Mouse (Mus musculus) lung, embryonic 15.5 days (tissue): Measurements from ENCODE around the gene Vash1. TPM values are rescaled to one million over a fixed set of nuclear protein-coding genes. Genes with fewer than 3 reads are reported as not detected.
A peak's percentile ranks its signal among the peaks of the same experiment; 100 is the strongest.

Source experiments
- ATAC-seq: fragments of 200-750 bp; cut with Nextera tagmentation; 2 replicates; pipeline ENCODE4 v1.8.0; 2017; ENCODE audit warnings: moderate number of reproducible peaks, borderline replicate concordance; ENCODE audit not compliant: low FRiP score, low TSS enrichment; ENCODE audit errors: extremely low read depth
- H3K27ac ChIP-seq: fragments of 300-500 bp; sonication (generic); 2 replicates; pipeline ENCODE4 v1.5.1; 2015; ENCODE audit warnings: moderate library complexity, mild to moderate bottlenecking, inconsistent platforms
- H3K27me3 ChIP-seq: fragments of 300-500 bp; sonication (generic); 2 replicates; pipeline ENCODE4 v1.6.1; 2015; ENCODE audit warnings: inconsistent platforms
- H3K36me3 ChIP-seq: fragments of 300-500 bp; sonication (generic); 2 replicates; pipeline ENCODE4 v1.6.1; 2015; ENCODE audit warnings: inconsistent platforms
- H3K4me1 ChIP-seq: fragments of 300-500 bp; sonication (generic); 2 replicates; pipeline ENCODE4 v1.6.1; 2015; ENCODE audit warnings: inconsistent platforms
- H3K4me2 ChIP-seq: fragments of 300-500 bp; sonication (generic); 2 replicates; pipeline ENCODE4 v1.6.1; 2015; ENCODE audit warnings: inconsistent platforms, mild to moderate bottlenecking, moderate library complexity
- H3K4me3 ChIP-seq: fragments of 300-500 bp; sonication (generic); 2 replicates; pipeline ENCODE4 v1.5.1; 2015; ENCODE audit warnings: mild to moderate bottlenecking, inconsistent platforms
- H3K9ac ChIP-seq: fragments of 300-500 bp; sonication (generic); 2 replicates; pipeline ENCODE4 v1.6.1; 2015; ENCODE audit warnings: inconsistent platforms
- H3K9me3 ChIP-seq: fragments of 300-500 bp; sonication (generic); 2 replicates; pipeline ENCODE4 v1.6.1; 2016; ENCODE audit warnings: inconsistent platforms
- WGBS: fragments of 180-500 bp; shearing (Covaris S2); methylation state at CpG from one replicate; pipeline ENCODE4 v1.1.7; 2015; 5-methylcytosine and 5-hydroxymethylcytosine counted together
- polyA plus RNA-seq: library from polyadenylated mRNA; unstranded; fragments of >200 nt; fragmentation: Nextera tagmentation; extraction: Ambion mirVana; gene quantifications from 2 replicates; pipeline ENCODE4 v1.2.1, GENCODE M21; 2015

The Vash1 gene
- polyA plus RNA-seq, 1 experiment from 2014 or later, result 13.1 TPM

GRCm38 (mm10) chr12:86699965-86700926 is 21.7 kb downstream of the Vash1 start:
- H3K36me3 ChIP-seq, result no peaks in the 10 kb centered on the region
- H3K27ac ChIP-seq, result no peak overlapping the region
- WGBS, result 24% methylated on average over 19 of the region's 19 CpGs
- no peak overlapping the region for H3K4me3 ChIP-seq
- no peak overlapping the region for H3K9ac ChIP-seq
- no peaks in the 10 kb centered on the region for H3K27me3 ChIP-seq
- no peak for ATAC-seq
- peaks cover 31% of the 10 kb centered on the region for H3K4me1 ChIP-seq
- no peaks in the 10 kb centered on the region for H3K9me3 ChIP-seq
- H3K4me2 ChIP-seq, result no peak overlapping the region

DNA sequence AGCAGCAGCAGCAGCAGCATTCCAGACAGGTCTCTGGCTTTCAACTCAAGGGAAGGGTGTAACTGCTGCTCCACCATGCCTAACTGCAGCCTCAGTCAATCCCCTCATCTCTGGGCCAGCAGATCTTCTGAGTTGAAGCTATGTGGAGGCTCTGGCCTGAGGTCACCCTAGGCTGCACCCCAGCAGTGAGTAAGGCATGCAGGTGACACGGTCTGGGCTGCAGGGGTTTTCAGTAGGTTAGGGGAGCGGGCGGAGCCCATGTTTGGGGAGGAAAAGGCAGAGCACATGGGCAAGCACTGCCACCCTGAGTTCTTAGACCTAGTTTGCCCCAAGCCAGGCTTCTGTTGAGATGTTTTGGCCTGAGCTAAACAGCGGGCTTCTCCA is 22.4 kb downstream of the Vash1 start:
- peaks cover 31% of the 10 kb centered on the region for H3K4me1 ChIP-seq
- no peaks in the 10 kb centered on the region for H3K9me3 ChIP-seq
- WGBS, result 69% methylated on average over 4 of the region's 4 CpGs
- H3K27me3 ChIP-seq, result no peaks in the 10 kb centered on the region
- H3K9ac ChIP-seq, result no peak overlapping the region
- no peak overlapping the region for H3K27ac ChIP-seq
- H3K36me3 ChIP-seq, result no peaks in the 10 kb centered on the region
- no peak overlapping the region for H3K4me3 ChIP-seq
- ATAC-seq, result no peak
- H3K4me2 ChIP-seq, result no peak overlapping the region

- Histone ChIP-seq H3K27me3 (no peaks in the 10 kb centered on the region), H3K9ac (no peak overlapping the region), H3K4me2 (no peak overlapping the region), H3K27ac (no peak overlapping the region), H3K4me1 (peaks cover 31% of the 10 kb centered on the region), H3K36me3 (no peaks in the 10 kb centered on the region), H3K9me3 (no peaks in the 10 kb centered on the region), H3K4me3 (no peak overlapping the region)
- no peak for ATAC-seq
- WGBS, result 91% methylated on average over 4 of the region's 4 CpGs
Measured at GRCm38 (mm10) chr12:86701491-86701890, 23.0 kb downstream of the Vash1 start.

DNA sequence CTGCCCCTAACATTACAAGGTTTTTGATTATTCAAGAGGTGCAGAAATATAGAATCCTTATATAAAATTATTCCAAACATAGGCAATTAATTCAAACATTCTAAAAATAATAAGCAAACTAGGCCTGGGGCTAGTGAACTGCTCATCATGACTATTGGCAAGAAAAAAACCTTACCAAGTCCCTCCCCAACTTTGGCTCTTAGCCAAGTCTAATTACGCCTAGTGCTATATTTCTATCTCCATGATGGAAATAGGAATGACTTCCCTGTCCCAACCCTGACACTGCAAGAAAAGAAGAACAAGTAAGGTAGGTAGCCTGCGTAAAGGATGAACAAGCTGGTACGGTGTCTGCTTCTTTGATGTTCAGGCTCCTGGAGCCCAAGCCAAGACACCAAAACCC is 24.2 kb downstream of the Vash1 start:
- 91% methylated on average over 3 of the region's 3 CpGs for WGBS
- H3K4me2 ChIP-seq, result no peak overlapping the region
- no peak for ATAC-seq

DNA sequence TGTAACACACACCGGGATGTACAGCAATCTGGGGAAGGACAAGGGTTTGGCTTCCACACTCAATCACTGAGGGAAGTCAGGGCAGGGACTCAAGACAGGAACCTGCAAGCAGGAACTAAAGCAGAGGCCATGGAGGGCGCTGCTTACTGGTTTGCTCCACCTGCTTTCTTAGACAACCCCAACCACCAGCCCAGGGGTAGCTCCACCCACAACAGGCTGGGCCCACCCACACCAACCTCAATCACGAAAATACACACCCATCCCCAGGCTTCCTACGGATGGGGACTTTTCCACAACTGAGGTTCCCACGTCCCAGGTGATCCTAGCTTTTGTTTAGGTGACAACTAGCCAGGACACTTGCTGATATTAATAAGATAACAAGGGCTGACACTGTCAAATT is 27.3 kb downstream of the Vash1 start:
- H3K9me3 ChIP-seq, result no peaks in the 10 kb centered on the region
- WGBS, result 74% methylated on average over 5 of the region's 5 CpGs
- H3K4me3 ChIP-seq, result no peak overlapping the region
- no peak overlapping the region for H3K4me2 ChIP-seq
- H3K36me3 ChIP-seq, result no peaks in the 10 kb centered on the region
- H3K9ac ChIP-seq, result no peak overlapping the region
- peaks cover 2% of the 10 kb centered on the region; the same call in 1 of the 2 replicates for H3K4me1 ChIP-seq
- H3K27me3 ChIP-seq, result no peaks in the 10 kb centered on the region
- no peak for ATAC-seq
- no peak overlapping the region for H3K27ac ChIP-seq

More for the DNA sequence above, 24.2 kb downstream of the Vash1 start:
- Histone ChIP-seq H3K27me3 (no peaks in the 10 kb centered on the region), H3K9me3 (no peaks in the 10 kb centered on the region), H3K36me3 (no peaks in the 10 kb centered on the region), H3K27ac (no peak overlapping the region), H3K4me1 (peaks cover 31% of the 10 kb centered on the region), H3K4me3 (no peak overlapping the region), H3K9ac (no peak overlapping the region)

DNA sequence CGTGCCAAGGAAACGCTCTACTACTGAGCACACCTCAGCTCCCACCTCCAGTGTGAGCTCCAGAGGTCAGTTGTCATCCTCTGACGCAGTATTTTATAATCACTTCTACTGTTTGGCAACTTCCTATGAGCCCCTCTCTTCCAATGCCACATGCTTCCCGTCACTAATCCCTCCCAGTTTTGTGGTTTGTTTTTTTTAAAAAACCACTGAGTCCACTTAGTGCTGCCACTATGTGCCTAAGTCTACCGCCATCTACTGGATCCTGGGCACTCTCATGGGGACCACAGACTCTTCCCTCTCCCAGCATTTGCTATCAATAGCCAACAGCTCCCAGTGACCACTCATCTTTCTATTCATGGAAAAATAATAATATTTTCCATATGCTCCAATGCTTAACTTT is 35.5 kb downstream of the Vash1 start:
- no peak for ATAC-seq
- WGBS, result 51% methylated on average over 5 of the region's 5 CpGs
- no peak overlapping the region for H3K4me3 ChIP-seq

DNA sequence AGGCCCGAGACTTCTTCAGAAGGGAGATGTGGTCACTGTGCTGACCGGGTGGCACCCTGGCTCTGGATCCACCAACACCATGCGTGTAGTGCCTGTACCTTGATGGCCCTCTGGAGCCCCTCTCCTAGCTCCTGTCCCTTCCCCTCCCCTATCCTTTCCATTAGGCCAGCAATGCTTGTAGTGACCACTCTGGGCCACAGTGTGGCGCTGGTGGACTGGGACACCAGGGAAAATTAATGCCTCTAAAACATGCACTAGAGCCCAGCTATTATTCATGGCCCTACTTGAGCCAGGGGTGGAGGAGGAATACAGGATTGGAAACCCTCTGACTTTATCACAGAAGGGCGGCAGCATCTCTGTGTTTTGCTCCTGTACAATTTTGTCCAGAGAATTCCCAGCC is 36.9 kb downstream of the Vash1 start:
- Histone ChIP-seq H3K9ac (no peak overlapping the region), H3K4me1 (0 out of 2 replicates have a peak, but pooled peaks cover 2% of the 10 kb centered on the region), H3K27me3 (no peaks in the 10 kb centered on the region), H3K36me3 (no peaks in the 10 kb centered on the region), H3K9me3 (no peaks in the 10 kb centered on the region), H3K4me2 (no peak overlapping the region), H3K4me3 (no peak overlapping the region), H3K27ac (no peak overlapping the region)
- ATAC-seq, result no peak
- WGBS, result 60% methylated on average over 5 of the region's 5 CpGs

More for the DNA sequence above, 35.5 kb downstream of the Vash1 start:
- H3K9me3 ChIP-seq, result no peaks in the 10 kb centered on the region
- H3K36me3 ChIP-seq, result no peaks in the 10 kb centered on the region
- H3K27me3 ChIP-seq, result no peaks in the 10 kb centered on the region
- no peak overlapping the region for H3K27ac ChIP-seq
- H3K9ac ChIP-seq, result no peak overlapping the region
- H3K4me1 ChIP-seq, result 0 out of 2 replicates have a peak, but pooled peaks cover 2% of the 10 kb centered on the region
- H3K4me2 ChIP-seq, result no peak overlapping the region

DNA sequence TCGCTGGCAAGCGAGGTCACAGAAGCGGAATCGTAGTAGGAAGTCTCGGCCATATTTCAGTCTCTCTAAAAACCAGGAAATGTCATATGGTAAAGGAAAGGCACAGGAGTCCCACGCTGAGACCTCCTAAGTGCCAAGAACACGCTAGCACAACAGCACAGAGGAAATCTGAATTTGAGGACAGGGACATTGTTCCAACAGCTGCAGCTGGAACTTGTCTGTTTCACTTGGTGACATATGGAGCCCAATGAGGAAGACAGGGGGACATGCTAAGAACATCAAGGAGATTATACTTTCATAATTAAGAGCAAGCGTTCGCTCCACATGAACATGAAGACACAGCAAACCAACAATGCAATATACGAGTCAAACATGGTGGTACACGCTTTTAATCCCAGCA is 38.5 kb downstream of the Vash1 start:
- Histone ChIP-seq H3K4me3 (no peak overlapping the region), H3K27ac (no peak overlapping the region), H3K36me3 (no peaks in the 10 kb centered on the region), H3K9me3 (no peaks in the 10 kb centered on the region), H3K4me2 (no peak overlapping the region), H3K4me1 (peaks cover 11% of the 10 kb centered on the region; the same call in 1 of the 2 replicates), H3K27me3 (no peaks in the 10 kb centered on the region), H3K9ac (no peak overlapping the region)
- WGBS, result 63% methylated on average over 11 of the region's 11 CpGs
- ATAC-seq, result no peak

DNA sequence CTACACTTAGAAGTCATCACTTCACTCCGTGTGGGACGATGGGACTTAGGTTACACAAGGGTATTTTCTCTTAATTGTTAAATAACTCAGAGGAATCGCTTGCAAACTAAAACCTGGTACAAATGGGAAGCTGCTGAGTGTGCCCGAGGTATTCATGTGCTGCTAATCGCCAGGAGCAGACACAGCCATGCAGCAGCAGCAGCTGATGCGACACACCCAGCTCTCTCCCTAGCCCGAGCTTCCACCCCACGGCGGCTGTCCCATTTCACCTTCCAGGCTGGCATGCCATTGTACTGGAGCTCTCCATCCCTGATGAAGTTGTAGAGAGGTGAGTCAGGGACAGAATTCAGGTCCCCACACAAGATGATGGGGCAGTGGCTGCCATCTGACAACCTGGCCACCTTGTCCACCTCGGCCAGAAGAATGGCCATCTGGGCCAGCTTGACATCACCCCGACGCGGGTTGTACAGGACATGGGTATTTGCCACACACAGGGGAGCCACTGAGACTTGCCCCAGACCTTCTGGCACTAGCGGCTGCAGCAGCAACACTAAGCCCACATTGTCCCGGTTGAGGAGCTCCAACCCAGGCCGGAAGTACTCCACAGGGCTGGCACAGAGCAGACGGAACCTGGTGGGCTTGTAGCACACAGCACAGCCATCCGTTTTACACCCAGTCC is 41.6 kb downstream of the Vash1 start:
- Histone ChIP-seq H3K4me3 (no peak overlapping the region), H3K9ac (no peak overlapping the region), H3K36me3 (no peaks in the 10 kb centered on the region), H3K4me2 (no peak overlapping the region), H3K9me3 (no peaks in the 10 kb centered on the region), H3K4me1 (peaks cover 16% of the 10 kb centered on the region; the same call in 1 of the 2 replicates), H3K27me3 (no peaks in the 10 kb centered on the region), H3K27ac (no peak overlapping the region)
- WGBS, result 82% methylated on average over 18 of the region's 18 CpGs
- ATAC-seq, result no peak

GRCm38 (mm10) chr12:86721453-86721852 is 43.0 kb downstream of the Vash1 start:
- H3K27me3 ChIP-seq, result no peaks in the 10 kb centered on the region
- no peak overlapping the region for H3K27ac ChIP-seq
- H3K4me3 ChIP-seq, result no peak overlapping the region
- WGBS, result 56% methylated on average over 5 of the region's 5 CpGs
- ATAC-seq, result no peak
- H3K4me2 ChIP-seq, result no peak overlapping the region
- H3K9me3 ChIP-seq, result no peaks in the 10 kb centered on the region
- no peaks in the 10 kb centered on the region for H3K36me3 ChIP-seq
- peaks cover 20% of the 10 kb centered on the region; the same call in 1 of the 2 replicates for H3K4me1 ChIP-seq
- no peak overlapping the region for H3K9ac ChIP-seq

GRCm38 (mm10) chr12:86724300-86724699 is 45.8 kb downstream of the Vash1 start:
- Histone ChIP-seq H3K4me2 (no peak overlapping the region), H3K4me1 (peaks cover 18% of the 10 kb centered on the region; the same call in 1 of the 2 replicates), H3K36me3 (no peaks in the 10 kb centered on the region), H3K27me3 (no peaks in the 10 kb centered on the region), H3K9me3 (no peaks in the 10 kb centered on the region), H3K9ac (no peak overlapping the region), H3K27ac (no peak overlapping the region), H3K4me3 (no peak overlapping the region)
- ATAC-seq, result no peak
- WGBS, result 76% methylated on average over 2 of the region's 2 CpGs

GRCm38 (mm10) chr12:86725706-86726105 is 47.2 kb downstream of the Vash1 start:
- no peaks in the 10 kb centered on the region for H3K36me3 ChIP-seq

More at GRCm38 (mm10) chr12:86725706-86726105, 47.2 kb downstream of the Vash1 start:
- WGBS, result 2% methylated on average over 19 of the region's 19 CpGs
- Histone ChIP-seq H3K4me3 (peak overlapping the region; percentile 69), H3K4me1 (peaks cover 18% of the 10 kb centered on the region; the same call in 1 of the 2 replicates), H3K9me3 (no peaks in the 10 kb centered on the region), H3K27me3 (no peaks in the 10 kb centered on the region), H3K9ac (peak overlapping the region; percentile 72), H3K4me2 (peak overlapping the region; percentile 89), H3K27ac (peak overlapping the region; percentile 56)
- peak; percentile 12; the same call in 1 of the 2 replicates for ATAC-seq
